Mouse (Mus musculus) midbrain, embryonic 10.5 days (tissue): ENCODE results near the gene Ctbp2. TPM values are rescaled to one million over a fixed set of nuclear protein-coding genes. Genes with fewer than 3 reads are reported as not detected.

ENCODE experiments used
- DNase-seq: peaks from one replicate; pipeline ENCODE4 v3.0.0-alpha.2; 2017; ENCODE audit warnings: low spot score
- H3K27ac ChIP-seq: fragments of 300-500 bp; sonication (generic); replicated peaks from 2 replicates; pipeline ENCODE4 v1.5.1; 2016; ENCODE audit warnings: mild to moderate bottlenecking
- H3K27me3 ChIP-seq: fragments of 300-500 bp; sonication (generic); 2 replicates; pipeline ENCODE4 v1.6.1; 2016; ENCODE audit warnings: low read depth, mild to moderate bottlenecking; ENCODE audit not compliant: poor library complexity, severe bottlenecking
- H3K36me3 ChIP-seq: fragments of 300-500 bp; sonication (generic); 2 replicates; pipeline ENCODE4 v1.6.1; 2016; ENCODE audit warnings: mild to moderate bottlenecking, moderate library complexity
- H3K4me1 ChIP-seq: fragments of 300-500 bp; sonication (generic); 2 replicates; pipeline ENCODE4 v1.6.1; 2016
- H3K4me3 ChIP-seq: fragments of 300-500 bp; sonication (generic); 2 replicates; pipeline ENCODE4 v1.5.1; 2016; ENCODE audit warnings: mild to moderate bottlenecking, moderate library complexity
- H3K9me3 ChIP-seq: fragments of 300-500 bp; sonication (generic); replicated peaks from 2 replicates; pipeline ENCODE4 v1.6.1; 2016; ENCODE audit warnings: mild to moderate bottlenecking
- WGBS: fragments of 180-500 bp; shearing (Covaris S2); methylation state at CpG from one replicate; pipeline ENCODE4 v1.1.7; 2016; 5-methylcytosine and 5-hydroxymethylcytosine counted together
- polyA plus RNA-seq: library from polyadenylated mRNA; unstranded; fragments of >200 nt; fragmentation: Nextera tagmentation; extraction: Ambion mirVana; gene quantifications from 2 replicates; pipeline ENCODE4 v1.2.1, GENCODE M21; 2016

Ctbp2 gene
- polyA plus RNA-seq, 1 experiment from 2014 or later = 118 TPM

DNA sequence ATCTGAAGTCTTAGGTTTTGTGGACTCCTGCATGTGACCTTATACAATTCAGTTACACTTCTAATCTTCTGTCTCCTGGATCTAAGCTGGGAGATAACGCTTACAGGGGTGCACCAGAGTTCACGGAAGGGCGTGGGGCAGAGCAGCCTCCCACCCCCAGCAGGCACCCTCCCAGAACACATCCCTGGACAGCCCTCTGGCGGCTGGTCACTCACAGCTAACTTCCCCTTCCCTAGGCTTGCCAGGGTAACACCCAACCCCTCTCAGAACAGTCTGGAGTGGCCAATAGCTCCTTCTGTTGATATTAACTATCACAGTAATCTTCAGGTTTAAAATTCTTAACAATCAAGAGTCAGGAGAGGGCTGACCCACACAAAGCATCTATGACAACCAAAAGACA is 76.9 kb downstream of the Ctbp2 start:
- 87% methylated on average over 4 of the region's 4 CpGs for WGBS
- peaks cover 48% of the 10 kb centered on the region for H3K36me3 ChIP-seq
- no peaks in the 10 kb centered on the region for H3K27me3 ChIP-seq
- H3K27ac ChIP-seq = no peak overlapping the region
- H3K4me1 ChIP-seq = peaks cover 15% of the 10 kb centered on the region
- H3K4me3 ChIP-seq = no peak overlapping the region
- no peaks in the 10 kb centered on the region for H3K9me3 ChIP-seq
- no peak for DNase-seq

- Histone ChIP-seq H3K9me3 (no peaks in the 10 kb centered on the region), H3K27ac (no peak overlapping the region), H3K4me1 (peaks cover 36% of the 10 kb centered on the region), H3K36me3 (peaks cover 34% of the 10 kb centered on the region), H3K4me3 (no peak overlapping the region), H3K27me3 (no peaks in the 10 kb centered on the region)
- WGBS = 88% methylated on average over 4 of the region's 4 CpGs
- DNase-seq = no peak
Observed at GRCm38 (mm10) chr7:133044721-133045120, 79.4 kb downstream of the Ctbp2 start.

DNA sequence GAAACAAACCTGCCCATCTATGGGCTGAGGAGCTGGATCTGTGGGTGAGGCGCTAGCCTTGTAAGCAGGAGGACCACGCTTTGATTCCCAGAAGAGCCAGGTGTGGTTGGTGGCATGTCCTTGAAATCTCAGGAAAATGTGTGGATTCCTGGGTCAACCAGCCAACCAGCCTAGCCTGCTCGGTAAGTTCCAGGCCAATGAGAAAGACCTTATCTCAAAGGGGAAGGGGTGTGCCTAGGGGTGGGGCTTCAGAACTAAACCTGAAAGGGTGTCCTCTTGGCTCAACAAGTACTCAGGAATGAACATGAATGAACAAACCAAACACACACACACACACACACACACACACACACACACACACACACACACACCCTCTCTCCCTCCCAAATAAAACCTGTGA is 82.4 kb downstream of the Ctbp2 start:
- WGBS = 81% methylated on average over 3 of the region's 3 CpGs
- Histone ChIP-seq H3K27ac (no peak overlapping the region), H3K4me3 (no peak overlapping the region), H3K36me3 (peaks cover 33% of the 10 kb centered on the region), H3K4me1 (peaks cover 54% of the 10 kb centered on the region), H3K9me3 (no peaks in the 10 kb centered on the region), H3K27me3 (no peaks in the 10 kb centered on the region)
- DNase-seq = no peak

DNA sequence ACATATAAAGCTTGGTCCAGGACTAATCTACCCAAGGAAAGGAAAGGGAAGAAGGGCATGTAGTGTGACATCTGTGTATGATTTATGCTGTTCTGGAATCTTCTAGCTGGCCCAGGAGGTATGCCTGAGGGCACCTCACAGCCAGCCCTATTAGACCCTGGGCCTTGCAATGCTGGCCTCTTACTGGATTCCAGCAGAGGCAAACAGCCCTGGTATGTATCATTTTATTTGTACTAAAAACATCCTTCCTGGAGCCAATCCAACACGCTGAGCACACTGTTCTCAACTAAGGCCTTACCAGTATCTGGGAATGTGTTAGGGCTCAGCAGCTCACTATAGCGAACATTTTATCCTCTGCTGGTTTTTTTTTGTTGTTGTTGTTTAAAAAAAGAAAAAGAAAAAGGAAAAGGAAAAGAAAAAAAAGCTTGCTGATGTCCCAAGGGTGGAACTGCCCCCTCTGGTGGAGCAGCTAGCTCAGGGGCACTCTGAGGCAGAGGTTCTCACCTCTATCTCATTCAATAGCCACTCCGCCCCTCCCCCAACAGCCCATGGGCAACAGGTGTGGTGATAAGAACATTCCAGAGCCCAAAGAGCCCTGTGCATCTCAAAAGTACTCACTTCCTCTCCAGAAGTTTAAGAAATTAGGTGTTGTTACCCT is 83.3 kb downstream of the Ctbp2 start:
- H3K27ac ChIP-seq = no peak overlapping the region
- no peak for DNase-seq
- no peaks in the 10 kb centered on the region for H3K9me3 ChIP-seq
- peaks cover 64% of the 10 kb centered on the region for H3K4me1 ChIP-seq
- H3K27me3 ChIP-seq = no peaks in the 10 kb centered on the region
- peaks cover 24% of the 10 kb centered on the region for H3K36me3 ChIP-seq
- no peak overlapping the region for H3K4me3 ChIP-seq
- 76% methylated on average over 3 of the region's 3 CpGs for WGBS

- Histone ChIP-seq H3K27me3 (no peaks in the 10 kb centered on the region), H3K27ac (0 out of 2 replicates have a peak overlapping the region, but pooled peaks have one; percentile 38), H3K4me3 (no peak overlapping the region), H3K9me3 (no peaks in the 10 kb centered on the region), H3K4me1 (peaks cover 75% of the 10 kb centered on the region), H3K36me3 (peaks cover 17% of the 10 kb centered on the region)
- DNase-seq = no peak
- WGBS = 84% methylated on average over 3 of the region's 3 CpGs
Observed at GRCm38 (mm10) chr7:133039556-133040255, 84.4 kb downstream of the Ctbp2 start.

DNA sequence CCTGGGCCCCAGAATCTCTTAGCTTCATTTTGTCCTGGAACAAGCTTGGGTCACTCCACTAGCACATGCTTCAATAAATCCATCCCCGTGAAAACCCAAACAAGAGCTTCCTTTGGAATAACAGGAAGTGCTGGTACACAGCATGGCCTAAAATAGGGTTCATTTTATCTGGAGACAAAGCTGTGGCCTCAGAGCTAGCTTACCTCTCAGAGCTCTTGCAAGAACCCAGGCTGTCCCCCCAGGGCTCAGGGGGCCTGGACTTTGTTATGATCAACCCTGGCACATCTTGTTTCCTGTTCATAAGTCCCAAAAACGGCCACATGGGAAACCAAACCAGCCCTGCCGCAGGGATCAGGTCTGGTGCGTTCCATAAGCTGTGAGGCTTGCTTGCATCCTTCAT is 86.5 kb downstream of the Ctbp2 start:
- peak overlapping the region; percentile 65 for H3K27ac ChIP-seq

GRCm38 (mm10) chr7:133037217-133037616 is 86.9 kb downstream of the Ctbp2 start:
- H3K4me3 ChIP-seq = no peak overlapping the region
- H3K27ac ChIP-seq = peak overlapping the region; percentile 65
- no peaks in the 10 kb centered on the region for H3K27me3 ChIP-seq
- DNase-seq = peak; percentile 56
- no peaks in the 10 kb centered on the region for H3K9me3 ChIP-seq
- H3K36me3 ChIP-seq = no peaks in the 10 kb centered on the region; the same call in 1 of the 2 replicates
- H3K4me1 ChIP-seq = peaks cover 95% of the 10 kb centered on the region
- WGBS = 33% methylated on average over 5 of the region's 5 CpGs

More for the DNA sequence above, 86.5 kb downstream of the Ctbp2 start:
- H3K4me3 ChIP-seq = no peak overlapping the region
- no peaks in the 10 kb centered on the region; the same call in 1 of the 2 replicates for H3K36me3 ChIP-seq
- no peak for DNase-seq
- peaks cover 95% of the 10 kb centered on the region for H3K4me1 ChIP-seq
- 67% methylated on average over 4 of the region's 4 CpGs for WGBS
- H3K9me3 ChIP-seq = no peaks in the 10 kb centered on the region
- no peaks in the 10 kb centered on the region for H3K27me3 ChIP-seq

DNA sequence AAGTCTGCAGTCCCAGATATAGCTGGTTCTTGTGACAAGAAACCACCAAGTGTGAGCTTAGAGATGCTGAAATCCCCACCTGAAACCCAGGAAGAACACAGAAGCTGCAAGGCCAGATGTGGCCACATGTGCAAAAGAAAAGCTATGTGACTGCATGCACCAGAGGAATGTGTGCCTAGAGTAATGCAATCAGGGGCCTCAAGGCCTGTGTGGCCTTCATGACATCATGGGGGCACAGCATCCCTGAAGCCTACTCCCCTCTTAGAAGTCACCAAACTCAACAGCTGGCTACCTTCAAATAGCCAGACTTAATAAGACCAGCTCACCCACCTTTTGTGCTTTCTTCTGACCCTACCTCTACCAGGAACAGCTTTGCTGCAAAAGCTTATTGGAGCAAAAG is 88.3 kb downstream of the Ctbp2 start:
- no peak overlapping the region for H3K4me3 ChIP-seq
- H3K27me3 ChIP-seq = no peaks in the 10 kb centered on the region
- DNase-seq = no peak
- peaks cover 86% of the 10 kb centered on the region for H3K4me1 ChIP-seq
- H3K27ac ChIP-seq = peak overlapping the region; percentile 40; the same call in 1 of the 2 replicates
- no peaks in the 10 kb centered on the region for H3K9me3 ChIP-seq
- H3K36me3 ChIP-seq = peaks cover 3% of the 10 kb centered on the region; the same call in 1 of the 2 replicates

DNA sequence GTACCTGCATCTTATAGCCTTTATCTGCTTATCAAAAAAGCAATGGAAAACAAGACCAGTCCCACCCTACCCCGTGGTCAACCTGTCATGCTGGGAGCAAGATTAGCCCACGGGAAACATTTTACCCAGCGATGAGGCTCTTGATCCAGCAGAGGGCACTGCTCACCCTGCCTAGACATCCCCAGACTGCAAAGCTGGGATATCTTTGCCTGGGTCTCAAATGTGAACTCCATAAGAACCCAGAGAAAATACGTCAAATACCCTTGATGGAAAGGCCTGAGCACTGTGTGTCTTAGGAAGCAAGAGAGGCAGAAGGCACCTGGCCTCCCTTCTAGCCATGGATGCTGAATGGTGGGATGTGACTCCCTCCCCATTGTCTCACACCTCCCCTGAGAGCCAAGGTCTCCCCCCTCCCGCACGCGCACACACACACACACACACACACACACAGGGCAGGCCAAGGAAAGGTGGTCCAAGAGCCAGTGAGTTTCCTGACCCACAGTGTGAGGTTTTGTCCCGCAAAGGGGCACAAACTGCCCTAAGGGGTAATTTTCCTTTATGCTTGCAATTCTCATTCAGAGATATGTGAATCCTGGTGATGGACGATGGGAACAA is 91.5 kb downstream of the Ctbp2 start:
- 52% methylated on average over 9 of the region's 9 CpGs for WGBS
- peaks cover 63% of the 10 kb centered on the region for H3K4me1 ChIP-seq

DNA sequence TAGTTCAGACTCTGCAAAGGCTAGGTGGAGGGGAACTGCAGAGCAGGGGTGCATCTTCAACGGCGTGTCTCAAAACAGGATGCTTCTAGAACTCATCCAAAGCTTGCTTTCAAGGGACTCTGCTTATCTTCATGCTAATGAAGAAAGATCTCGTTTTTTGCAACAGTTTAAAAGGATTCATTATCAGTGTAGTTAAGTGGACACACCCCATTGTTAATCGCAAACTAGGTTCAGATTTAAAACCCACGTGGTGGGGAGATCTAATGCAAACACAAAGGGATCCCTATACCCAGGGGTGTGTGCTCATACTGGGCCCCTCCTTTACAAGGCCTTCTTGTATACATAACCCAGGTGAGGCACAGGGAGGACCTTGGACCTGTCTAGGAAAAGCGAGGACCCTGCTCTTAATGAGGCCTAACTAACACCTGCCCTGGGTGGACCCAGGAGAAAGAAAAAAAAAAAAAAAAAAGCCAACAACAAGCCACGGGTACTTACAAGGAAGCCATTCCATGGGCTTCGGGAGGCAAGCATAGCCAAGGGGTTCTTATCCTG is 94.6 kb downstream of the Ctbp2 start:
- Histone ChIP-seq H3K27ac (no peak overlapping the region), H3K4me1 (peaks cover 61% of the 10 kb centered on the region), H3K4me3 (no peak overlapping the region), H3K36me3 (0 out of 2 replicates have a peak, but pooled peaks cover 6% of the 10 kb centered on the region), H3K27me3 (no peaks in the 10 kb centered on the region), H3K9me3 (no peaks in the 10 kb centered on the region)
- DNase-seq = no peak
- WGBS = 85% methylated on average over 8 of the region's 8 CpGs

More for the DNA sequence above, 91.5 kb downstream of the Ctbp2 start:
- Histone ChIP-seq H3K27ac (peak overlapping the region; percentile 70), H3K36me3 (0 out of 2 replicates have a peak, but pooled peaks cover 6% of the 10 kb centered on the region), H3K27me3 (no peaks in the 10 kb centered on the region), H3K9me3 (no peaks in the 10 kb centered on the region), H3K4me3 (no peak overlapping the region)
- peak; percentile 65 for DNase-seq

- Histone ChIP-seq H3K27ac (no peak overlapping the region), H3K4me3 (no peak overlapping the region), H3K4me1 (peaks cover 56% of the 10 kb centered on the region), H3K27me3 (no peaks in the 10 kb centered on the region), H3K36me3 (peaks cover 11% of the 10 kb centered on the region; the same call in 1 of the 2 replicates), H3K9me3 (no peaks in the 10 kb centered on the region)
- no peak for DNase-seq
- 92% methylated on average over 8 of the region's 8 CpGs for WGBS
Observed at GRCm38 (mm10) chr7:133029004-133029403, 95.2 kb downstream of the Ctbp2 start.

- no peak for DNase-seq
- H3K9me3 ChIP-seq = no peaks in the 10 kb centered on the region
- H3K27me3 ChIP-seq = no peaks in the 10 kb centered on the region
- 96% methylated on average over 4 of the region's 4 CpGs for WGBS
- H3K36me3 ChIP-seq = peaks cover 20% of the 10 kb centered on the region
- H3K27ac ChIP-seq = no peak overlapping the region
- peaks cover 45% of the 10 kb centered on the region for H3K4me1 ChIP-seq
- H3K4me3 ChIP-seq = no peak overlapping the region
Observed at GRCm38 (mm10) chr7:133027930-133028329, 96.2 kb downstream of the Ctbp2 start.
